Mouse (Mus musculus) lung, adult 2 months (tissue): Measurements from ENCODE around the gene Tmem52. TPM values are rescaled to one million over a fixed set of nuclear protein-coding genes. Genes with fewer than 3 reads are reported as not detected.

ENCODE experiments used
- DNase-seq: peaks from one replicate; pipeline ENCODE4 v3.0.0; 2022
- H3K4me1 ChIP-seq: fragments of 200-500 bp; 2 replicates; pipeline ENCODE4 v1.6.1; 2011; ENCODE audit warnings: low read length; ENCODE audit not compliant: control insufficient read depth, insufficient read depth
- H3K4me3 ChIP-seq: fragments of 200-500 bp; replicated peaks from 2 replicates; pipeline ENCODE3; 2011; ENCODE audit warnings: low read depth, mild to moderate bottlenecking, control low read depth, low read length; ENCODE audit errors: extremely low read depth
- CTCF ChIP-seq: fragments of 200-500 bp; IDR thresholded peaks from 2 replicates; pipeline ENCODE4 v1.5.1; 2011; ENCODE audit warnings: mild to moderate bottlenecking, low read length, control low read depth; ENCODE audit not compliant: insufficient read depth
- POLR2A ChIP-seq: fragments of 200-500 bp; IDR thresholded peaks from 2 replicates; pipeline ENCODE4 v1.6.1; 2011; ENCODE audit warnings: low read depth, mild to moderate bottlenecking, control low read depth, low read length, borderline replicate concordance; ENCODE audit errors: extremely low read depth
- WGBS: fragments of 180-500 bp; shearing (Covaris S2); methylation state at CpG from one replicate; pipeline ENCODE4 v1.1.7; 2018; 5-methylcytosine and 5-hydroxymethylcytosine counted together
- polyA plus RNA-seq: library from polyadenylated mRNA; depleted of rRNA; stranded (reverse); fragments of >200 nt; gene quantifications from 2 replicates; pipeline ENCODE4 v1.2.3, GENCODE M21; 2012

The Tmem52 gene
- polyA plus RNA-seq, 1 experiment = 5.2 TPM

GRCm38 (mm10) chr4:155487746-155488145 is 18.8 kb downstream of the Tmem52 start:
- peaks cover 40% of the 10 kb centered on the region for H3K4me1 ChIP-seq
- no peak for TF ChIP-seq POLR2A
- TF ChIP-seq CTCF = no peak
- H3K4me3 ChIP-seq = no peak overlapping the region
- DNase-seq = peak; percentile 36
- 19% methylated on average over 3 of the region's 3 CpGs for WGBS

GRCm38 (mm10) chr4:155488232-155489025 is 19.5 kb downstream of the Tmem52 start:
- TF ChIP-seq POLR2A (peak; percentile 34; the same call in 1 of the 2 replicates), CTCF (no peak)
- WGBS = 25% methylated on average over 8 of the region's 8 CpGs
- H3K4me3 ChIP-seq = no peak overlapping the region
- peaks cover 42% of the 10 kb centered on the region for H3K4me1 ChIP-seq
- peak; percentile 82 for DNase-seq

- Histone ChIP-seq H3K4me1 (peaks cover 46% of the 10 kb centered on the region), H3K4me3 (no peak overlapping the region)
- DNase-seq = no peak
- WGBS = 54% methylated on average over 9 of the region's 9 CpGs
- no peak for TF ChIP-seq POLR2A
- TF ChIP-seq CTCF = no peak
Observed at GRCm38 (mm10) chr4:155489101-155489970, 20.4 kb downstream of the Tmem52 start.

- peak overlapping the region; percentile 77 for H3K4me3 ChIP-seq
- peaks cover 43% of the 10 kb centered on the region for H3K4me1 ChIP-seq
- peak; percentile 26 for DNase-seq
- TF ChIP-seq POLR2A (no peak), CTCF (no peak)
- 14% methylated on average over 5 of the region's 5 CpGs for WGBS
Observed at GRCm38 (mm10) chr4:155490456-155490855, 21.5 kb downstream of the Tmem52 start.

- TF ChIP-seq CTCF (no peak), POLR2A (0 out of 2 replicates have a peak, but pooled peaks have one; percentile 24)
- Histone ChIP-seq H3K4me3 (peak within 1 kb of the TSS; percentile 77), H3K4me1 (peaks cover 41% of the 10 kb centered on the region)
- under 1% methylated on average over 56 of the region's 60 CpGs for WGBS
- peak; percentile 94 for DNase-seq
Observed at GRCm38 (mm10) chr4:155490990-155491504, 22.1 kb downstream of the Tmem52 start, which contains the start of gene Gnb1. TSS of gene Gnb1 (plus strand) at chr4:155491361.

- no peak for TF ChIP-seq CTCF
- no peak for TF ChIP-seq POLR2A
- Histone ChIP-seq H3K4me3 (peak overlapping the region; percentile 77), H3K4me1 (peaks cover 41% of the 10 kb centered on the region)
- WGBS = under 1% methylated on average over 53 of the region's 54 CpGs
- DNase-seq = no peak
Observed at GRCm38 (mm10) chr4:155491529-155492130, 22.7 kb downstream of the Tmem52 start.

- Histone ChIP-seq H3K4me3 (peak overlapping the region; percentile 77), H3K4me1 (peaks cover 40% of the 10 kb centered on the region)
- WGBS = under 1% methylated on average over 51 of the region's 51 CpGs
- TF ChIP-seq POLR2A (no peak), CTCF (no peak)
- peak; percentile 62 for DNase-seq
Observed at GRCm38 (mm10) chr4:155492131-155492633, 23.3 kb downstream of the Tmem52 start.

GRCm38 (mm10) chr4:155494891-155495290 is 26.0 kb downstream of the Tmem52 start:
- peaks cover 19% of the 10 kb centered on the region for H3K4me1 ChIP-seq
- 26% methylated on average over 4 of the region's 4 CpGs for WGBS
- TF ChIP-seq POLR2A (no peak), CTCF (no peak)
- H3K4me3 ChIP-seq = no peak overlapping the region
- no peak for DNase-seq
